Mouse (Mus musculus) CH12.LX (cell line): ENCODE data around the gene Fndc5.

ENCODE experiments used
- BHLHE40 ChIP-seq: IDR thresholded peaks from 2 replicates; pipeline ENCODE4 v1.6.1; 2011; ENCODE audit warnings: mild to moderate bottlenecking, low read depth, low read length, improper control_type of control experiment
- CTCF ChIP-seq, 2 experiments: IDR thresholded peaks in 1 of 2; conservative IDR thresholded peaks in 1 of 2; 2 replicates each; pipeline ENCODE4 v1.5.1; 2011 to 2012; ENCODE audit warnings: low read depth in 2 of 2, low read length in 2 of 2, improper control_type of control experiment in 1 of 2, inconsistent platforms in 1 of 2, mild to moderate bottlenecking in 1 of 2, moderate library complexity in 1 of 2
- HCFC1 ChIP-seq: IDR thresholded peaks from 2 replicates; pipeline ENCODE4 v1.6.1; 2012; ENCODE audit warnings: low read depth, mild to moderate bottlenecking, inconsistent platforms, low read length, improper control_type of control experiment
- KAT2A ChIP-seq: IDR thresholded peaks from 2 replicates; pipeline ENCODE4 v1.6.1; 2012; ENCODE audit warnings: low read length, improper control_type of control experiment, inconsistent platforms; ENCODE audit not compliant: insufficient replicate concordance
- MAFK ChIP-seq: IDR thresholded peaks from 2 replicates; pipeline ENCODE4 v1.6.1; 2011; ENCODE audit warnings: low read length, improper control_type of control experiment; ENCODE audit not compliant: insufficient replicate concordance
- NRF1 ChIP-seq: IDR thresholded peaks from 2 replicates; pipeline ENCODE4 v1.6.1; 2014; ENCODE audit warnings: low read depth, mild to moderate bottlenecking, inconsistent platforms, low read length, improper control_type of control experiment, moderate library complexity
- POLR2A ChIP-seq: IDR thresholded peaks from 2 replicates; pipeline ENCODE4 v1.6.1; 2011; ENCODE audit warnings: low read depth, mild to moderate bottlenecking, improper control_type of control experiment, low read length
- RAD21 ChIP-seq: IDR thresholded peaks from 2 replicates; pipeline ENCODE4 v1.6.1; 2011; ENCODE audit warnings: low read depth, mild to moderate bottlenecking, low read length, improper control_type of control experiment, moderate library complexity
- SIN3A ChIP-seq: IDR thresholded peaks from 2 replicates; pipeline ENCODE4 v1.6.1; 2012; ENCODE audit warnings: low read length, improper control_type of control experiment, inconsistent platforms
- USF1 ChIP-seq: IDR thresholded peaks from 2 replicates; pipeline ENCODE4 v1.6.1; 2014; ENCODE audit warnings: low read depth, mild to moderate bottlenecking, inconsistent platforms, low read length, improper control_type of control experiment

GRCm38 (mm10) chr4:129095276-129095675 lies 41.5 kb upstream of the Fndc5 start:
- TF ChIP-seq RAD21, result no peak
- no peak for TF ChIP-seq MAFK
- no peak for TF ChIP-seq BHLHE40
- no peak for TF ChIP-seq POLR2A
- no peak for TF ChIP-seq USF1
- no peak for TF ChIP-seq KAT2A
- TF ChIP-seq CTCF (conservative IDR thresholded peaks at IDR 0.05 in 1 of 2, IDR thresholded peaks at IDR 0.05 in 1 of 2; ENCODE audit: low read depth in 2 of 2, low read length in 2 of 2), result no peak
- TF ChIP-seq HCFC1, result no peak
- TF ChIP-seq NRF1, result peak; percentile 40
- TF ChIP-seq SIN3A, result no peak
